Mouse (Mus musculus) induced T-regulatory cell, adult 2 months (primary cell): ENCODE measurements around the gene Gpr19.

Experiments used
- DNase-seq: peaks from one replicate; pipeline ENCODE4 v3.0.0-alpha.2; 2012; ENCODE audit warnings: low read depth

Gene Gpr19

GRCm38 (mm10) chr6:134898095-134898965 lies at the start of gene Gpr19:
Gpr19 (minus strand) TSS chr6:134898578.
- DNase-seq: peak; percentile 93

DNA sequence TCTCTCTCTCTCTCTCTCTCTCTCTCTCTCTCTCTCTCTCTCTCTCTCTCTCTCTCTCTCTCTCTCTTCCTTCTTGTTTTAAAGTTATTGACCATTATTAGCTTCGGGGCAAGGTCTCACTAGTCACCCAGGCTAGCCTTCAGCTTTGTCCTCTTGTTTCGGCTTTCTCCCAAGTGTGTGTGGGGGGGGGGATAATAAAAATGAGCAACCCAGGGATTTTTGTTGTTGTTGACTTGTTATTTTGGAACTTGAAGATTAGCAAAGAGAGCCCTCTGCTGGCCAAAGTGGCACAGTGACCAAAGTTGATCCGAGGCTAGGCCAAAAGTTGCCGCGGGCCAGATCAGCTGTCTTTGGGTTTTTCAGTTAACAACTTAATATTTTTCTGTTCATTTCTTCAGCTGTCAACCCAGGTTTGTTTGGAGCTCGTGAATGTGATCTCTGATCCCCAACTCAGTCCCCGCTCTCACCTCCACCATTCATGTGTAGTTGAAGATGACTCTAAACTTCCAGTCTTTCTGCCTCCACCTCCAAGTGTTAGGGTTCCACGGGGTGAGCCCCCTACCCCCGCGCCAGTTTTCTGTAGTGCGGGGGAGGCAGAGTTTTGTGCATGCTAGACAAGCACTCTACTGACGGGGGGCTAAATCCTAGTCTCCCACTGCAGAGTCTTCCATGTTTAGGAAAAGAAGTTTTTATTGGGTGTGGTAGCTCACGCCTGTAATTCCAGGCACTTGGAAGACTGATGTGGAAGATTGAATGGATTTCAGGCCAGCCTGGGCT lies 49.1 kb upstream of the Gpr19 start:
- DNase-seq: peak; percentile 94

- peak; percentile 80 for DNase-seq
Measured at GRCm38 (mm10) chr6:134946858-134947257, 48.5 kb upstream of the Gpr19 start.

DNA sequence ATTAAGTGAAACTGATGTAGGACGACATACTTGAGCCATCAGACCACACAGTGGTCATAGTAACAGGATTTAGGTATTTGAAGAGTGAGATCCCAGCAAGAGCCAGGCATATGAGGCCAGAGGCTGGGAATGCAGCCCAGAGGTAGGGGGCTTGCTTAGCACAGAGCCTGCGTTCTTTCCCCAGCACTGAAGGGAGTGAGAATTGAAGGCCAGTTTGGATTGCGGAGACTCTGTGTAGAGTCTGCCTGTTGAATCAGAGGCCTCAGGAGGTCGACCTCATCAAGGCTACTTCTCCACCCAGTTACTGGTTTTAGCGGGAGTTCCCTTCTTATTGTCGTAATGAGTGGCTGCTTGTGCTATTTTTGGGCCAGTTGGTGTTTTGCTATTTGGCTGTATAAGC lies 47.7 kb upstream of the Gpr19 start:
- peak; percentile 37 for DNase-seq

DNA sequence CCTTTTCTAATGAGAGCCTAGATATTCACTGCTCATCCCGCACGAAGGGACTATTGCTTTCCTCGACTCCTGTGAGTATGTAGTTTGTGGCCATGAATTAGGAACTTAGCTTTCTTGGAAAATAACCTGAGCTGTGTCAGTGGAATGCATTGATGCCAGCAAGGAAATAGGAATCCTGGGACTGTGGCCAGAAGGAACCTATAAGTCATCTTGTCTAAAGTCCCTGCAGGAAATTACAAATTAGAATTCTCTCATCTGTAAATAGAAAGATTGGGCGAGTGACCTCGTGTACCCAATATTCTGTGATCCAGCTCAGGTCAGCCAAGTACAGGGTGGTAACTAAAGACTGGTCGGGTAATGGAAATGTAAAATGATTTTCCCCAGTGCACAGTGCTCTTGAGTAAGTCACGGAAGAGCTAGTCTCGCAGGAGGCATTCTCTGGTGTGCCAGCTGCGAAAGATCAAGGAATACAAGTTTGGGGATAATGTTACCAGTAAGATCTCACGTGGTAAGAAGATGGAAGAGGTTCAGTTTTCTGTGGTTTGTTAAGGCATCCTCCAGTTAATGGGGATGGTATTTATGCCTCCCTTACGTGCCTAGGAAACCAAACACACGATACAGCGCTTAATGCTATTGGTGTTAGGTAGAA lies 45.5 kb upstream of the Gpr19 start:
- no peak for DNase-seq

DNA sequence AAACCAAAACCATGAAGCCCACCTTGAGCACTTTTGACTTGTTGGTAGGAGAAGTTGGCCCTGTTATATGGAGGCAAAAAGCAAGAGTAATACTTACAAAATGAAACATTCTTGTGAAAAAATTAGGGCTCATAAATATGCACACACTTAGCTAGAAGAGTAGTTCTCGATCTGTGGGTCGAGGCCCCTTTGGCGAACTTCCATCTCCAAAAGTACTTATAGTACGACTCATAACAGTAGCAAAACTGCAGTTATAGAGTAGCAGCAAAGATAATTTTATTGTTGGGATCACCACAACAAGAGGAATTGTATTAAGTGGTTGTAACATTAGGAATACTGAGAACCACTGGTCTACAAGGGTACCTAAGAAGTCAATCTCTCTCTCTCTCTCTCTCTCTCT lies 41.4 kb upstream of the Gpr19 start:
- DNase-seq: no peak

GRCm38 (mm10) chr6:134934305-134934704 lies 35.9 kb upstream of the Gpr19 start:
- peak; percentile 28 for DNase-seq

DNA sequence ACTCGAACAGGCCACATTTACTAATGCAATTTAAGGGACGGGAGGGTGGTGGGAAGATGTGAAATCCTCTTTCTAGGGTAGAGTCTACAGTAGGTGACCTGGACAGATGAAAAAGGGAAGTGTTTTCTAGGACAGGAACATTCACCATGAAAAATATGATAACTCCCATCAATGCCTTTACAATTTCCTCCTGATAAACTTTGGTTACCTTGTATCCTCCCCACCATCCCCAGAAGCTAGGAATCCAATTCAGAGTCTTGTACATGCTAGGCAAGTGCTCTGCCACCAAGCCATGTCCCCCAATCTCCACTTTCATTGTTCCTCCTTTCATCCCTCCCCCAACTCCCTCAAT lies 34.8 kb upstream of the Gpr19 start:
- DNase-seq: no peak

GRCm38 (mm10) chr6:134932486-134933206 lies 34.3 kb upstream of the Gpr19 start:
- peak; percentile 74 for DNase-seq

DNA sequence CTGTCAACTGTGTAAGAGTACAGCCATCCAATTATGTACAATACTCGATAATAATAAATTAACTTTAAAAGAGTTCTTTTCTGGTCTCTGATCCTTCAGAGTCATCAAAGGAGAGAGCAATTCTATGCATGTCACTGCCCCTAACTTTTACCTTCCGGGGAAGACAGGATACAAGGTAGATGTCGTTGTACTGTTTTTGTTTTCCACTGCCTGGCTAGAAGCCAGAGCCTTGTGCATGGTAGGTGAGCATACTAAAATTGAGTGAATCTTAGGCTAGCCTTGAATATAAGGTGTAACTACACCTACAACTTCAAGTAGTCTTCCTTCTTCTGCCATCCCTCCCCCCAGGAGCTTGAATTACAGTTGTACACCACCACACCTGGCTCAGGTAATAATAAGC lies 32.8 kb upstream of the Gpr19 start:
- peak; percentile 67 for DNase-seq

DNA sequence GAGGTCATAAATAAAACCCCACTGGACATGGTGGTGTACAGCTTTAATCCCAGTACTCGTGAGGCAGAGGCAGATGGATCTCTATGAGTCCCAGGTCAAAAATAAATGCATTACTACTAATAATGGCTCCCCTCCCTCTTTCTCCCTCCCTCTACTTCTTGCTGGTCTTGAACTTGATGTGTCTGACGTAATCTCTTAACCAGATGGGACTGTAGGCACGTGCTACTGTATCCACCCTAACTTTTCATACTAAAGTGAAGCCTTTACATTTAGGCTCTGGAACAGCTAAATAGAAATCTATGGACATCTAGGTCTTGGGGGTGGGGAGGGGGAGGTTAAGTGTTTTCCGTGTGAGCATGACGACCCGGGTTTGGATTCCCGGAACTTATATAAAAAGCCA lies 32.0 kb upstream of the Gpr19 start:
- DNase-seq: peak; percentile 56

GRCm38 (mm10) chr6:134929926-134930325 lies 31.5 kb upstream of the Gpr19 start:
- peak; percentile 58 for DNase-seq

DNA sequence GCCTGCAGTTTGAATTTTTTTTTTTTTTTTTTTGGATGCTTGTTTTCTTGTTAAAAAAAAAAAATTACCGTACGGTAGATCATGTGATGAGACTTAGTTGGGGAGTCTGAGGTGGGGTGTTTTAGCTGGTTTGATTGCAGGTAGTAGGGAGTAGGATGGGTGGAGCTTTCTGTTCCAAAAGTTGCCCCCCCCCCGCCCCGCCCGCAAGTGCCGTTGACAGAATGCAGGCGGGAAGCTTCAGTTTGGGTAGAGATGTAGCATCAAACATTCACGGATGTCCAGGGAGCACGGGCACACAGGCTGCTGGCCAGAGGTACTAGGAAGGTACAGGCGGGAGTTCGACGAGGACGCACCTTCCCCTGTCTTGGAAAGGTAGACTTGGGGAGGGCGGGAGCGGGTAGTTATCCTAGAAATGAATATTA lies 30.5 kb upstream of the Gpr19 start:
- no peak for DNase-seq

GRCm38 (mm10) chr6:134928096-134928888 lies 29.9 kb upstream of the Gpr19 start:
- DNase-seq: peak; percentile 95

- DNase-seq: no peak
Measured at GRCm38 (mm10) chr6:134927595-134928095, 29.3 kb upstream of the Gpr19 start.

DNA sequence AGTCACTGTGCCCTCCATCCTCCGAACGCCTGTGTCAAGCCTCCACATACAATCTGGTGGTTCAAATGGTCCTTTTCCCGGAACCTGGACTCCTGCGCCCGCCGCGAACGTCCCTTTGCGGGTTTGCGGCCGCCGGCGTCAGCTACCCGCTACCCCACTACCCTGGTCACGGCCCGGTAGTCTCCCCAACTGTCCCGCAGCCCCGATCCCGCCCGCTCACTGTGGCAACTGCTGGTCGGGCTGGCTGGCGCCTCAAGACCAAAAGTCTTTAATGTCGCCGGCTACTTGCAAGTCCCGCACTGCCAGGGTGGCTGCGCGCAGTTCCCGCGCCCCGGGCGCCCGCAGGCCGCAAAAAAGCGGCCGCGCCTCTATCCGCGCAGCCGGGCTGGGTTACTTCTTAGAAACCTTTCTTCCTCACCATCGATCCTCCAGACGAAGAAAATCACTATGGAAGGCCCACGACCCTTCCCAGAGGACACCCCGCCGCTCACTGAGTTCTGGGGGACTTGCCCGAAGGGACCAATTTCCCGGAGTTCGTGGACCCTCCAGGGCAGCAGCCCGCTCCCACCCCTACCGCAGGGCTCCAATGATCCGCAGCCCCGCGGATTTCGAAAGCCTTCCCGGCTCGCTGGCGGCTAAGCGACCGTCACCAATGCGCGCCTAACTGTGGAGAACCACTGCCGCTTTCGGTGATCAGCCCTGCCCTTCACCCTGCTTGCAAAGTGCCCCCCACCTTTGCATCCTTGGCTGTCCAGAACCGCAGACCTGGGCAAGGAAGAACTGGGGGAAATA lies 28.6 kb upstream of the Gpr19 start:
- DNase-seq: peak; percentile 76

GRCm38 (mm10) chr6:134926338-134926705 lies 27.9 kb upstream of the Gpr19 start:
- no peak for DNase-seq

- DNase-seq: peak; percentile 71
Measured at GRCm38 (mm10) chr6:134925673-134926337, 27.4 kb upstream of the Gpr19 start.

DNA sequence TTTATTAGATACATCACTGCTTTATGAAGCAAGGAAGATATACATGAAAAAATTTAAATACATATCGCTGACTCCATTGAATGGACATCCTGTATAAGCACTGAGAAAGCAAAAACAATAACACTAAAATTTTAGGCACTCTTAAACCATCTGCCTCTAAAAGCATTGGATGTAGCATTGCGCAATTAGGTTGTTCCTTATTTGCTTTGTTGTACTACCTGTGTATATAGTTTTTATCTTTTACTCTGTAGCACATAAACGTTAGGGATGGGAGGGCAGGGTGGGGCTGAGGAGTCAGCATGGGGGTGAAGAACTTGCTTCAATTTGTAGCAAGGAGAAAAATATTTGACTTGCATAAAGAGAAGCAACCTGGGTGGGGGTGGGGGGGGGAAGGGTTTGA lies 25.9 kb upstream of the Gpr19 start:
- no peak for DNase-seq

GRCm38 (mm10) chr6:134923670-134924069 lies 25.3 kb upstream of the Gpr19 start:
- DNase-seq: no peak
